Mouse (Mus musculus) small intestine, adult 2 months (tissue): ENCODE results near the gene Gnptg. TPM values are rescaled to one million over a fixed set of nuclear protein-coding genes. Genes with fewer than 3 reads are reported as not detected.
A peak's percentile ranks its signal among the peaks of the same experiment; 100 is the strongest.

Experiments used
- H3K27ac ChIP-seq: fragments of 200-500 bp; 2 replicates; pipeline ENCODE4 v1.5.1; 2012; ENCODE audit warnings: low read depth, low read length, control low read depth, inconsistent platforms; ENCODE audit not compliant: insufficient read depth
- H3K27me3 ChIP-seq: fragments of 200-500 bp; 2 replicates; pipeline ENCODE4 v1.6.1; 2012; ENCODE audit warnings: mild to moderate bottlenecking, moderate library complexity, low read length, inconsistent platforms; ENCODE audit not compliant: control insufficient read depth, insufficient read depth
- H3K36me3 ChIP-seq: fragments of 200-500 bp; 2 replicates; pipeline ENCODE4 v1.6.1; 2012; ENCODE audit warnings: mild to moderate bottlenecking, low read length, control low read depth, inconsistent platforms; ENCODE audit not compliant: control insufficient read depth, insufficient read depth
- H3K4me1 ChIP-seq: fragments of 200-500 bp; 2 replicates; pipeline ENCODE4 v1.6.1; 2012; ENCODE audit warnings: low read length, inconsistent platforms, mixed read lengths; ENCODE audit not compliant: control insufficient read depth, insufficient read depth, insufficient read length
- H3K4me3 ChIP-seq: fragments of 200-500 bp; 2 replicates; pipeline ENCODE4 v1.5.1; 2012; ENCODE audit warnings: low read depth, mild to moderate bottlenecking, control low read depth, inconsistent platforms, low read length, moderate library complexity
- CTCF ChIP-seq: fragments of 200-500 bp; IDR thresholded peaks from 2 replicates; pipeline ENCODE4 v1.5.1; 2012; ENCODE audit warnings: low read depth, mild to moderate bottlenecking, control low read depth, inconsistent platforms, low read length, moderate library complexity, mixed read lengths; ENCODE audit not compliant: insufficient replicate concordance, insufficient read length; ENCODE audit errors: extremely low read depth
- POLR2A ChIP-seq: fragments of 200-500 bp; IDR thresholded peaks from 2 replicates; pipeline ENCODE4 v1.6.1; 2012; ENCODE audit warnings: low read depth, mild to moderate bottlenecking, control low read depth, inconsistent platforms, low read length, moderate library complexity
- WGBS: fragments of 180-500 bp; shearing (Covaris S2); methylation state at CpG from one replicate; pipeline ENCODE4 v1.1.7; 2018; 5-methylcytosine and 5-hydroxymethylcytosine counted together
- polyA plus RNA-seq: library from polyadenylated mRNA; depleted of rRNA; stranded (reverse); fragments of >200 nt; gene quantifications from 2 replicates; pipeline ENCODE4 v1.2.3, GENCODE M21; 2012

Gene Gnptg
- polyA plus RNA-seq, 1 experiment = 29.3 TPM

GRCm38 (mm10) chr17:25218967-25219366, 21.0 kb downstream of the Gnptg start:
- Histone ChIP-seq H3K36me3 (peaks cover 14% of the 10 kb centered on the region), H3K4me1 (no peaks in the 10 kb centered on the region; the same call in 1 of the 2 replicates), H3K27me3 (no peaks in the 10 kb centered on the region), H3K4me3 (no peak overlapping the region), H3K27ac (no peak overlapping the region)
- TF ChIP-seq POLR2A (no peak), CTCF (no peak)
- 90% methylated on average over 9 of the region's 9 CpGs for WGBS

- Histone ChIP-seq H3K36me3 (peaks cover 20% of the 10 kb centered on the region), H3K27ac (no peak overlapping the region), H3K4me3 (no peak overlapping the region), H3K4me1 (no peaks in the 10 kb centered on the region), H3K27me3 (no peaks in the 10 kb centered on the region)
- TF ChIP-seq CTCF = no peak
- TF ChIP-seq POLR2A = no peak
- WGBS = 90% methylated on average over 3 of the region's 3 CpGs
These were observed 24.5 kb downstream of the Gnptg start for GRCm38 (mm10) chr17:25215431-25215830.

- WGBS = 75% methylated on average over 4 of the region's 4 CpGs
- no peak overlapping the region for H3K27ac ChIP-seq
These were observed 28.2 kb downstream of the Gnptg start for GRCm38 (mm10) chr17:25211705-25212104.

GRCm38 (mm10) chr17:25210680-25211466, 29.1 kb downstream of the Gnptg start:
- Histone ChIP-seq H3K36me3 (peaks cover 41% of the 10 kb centered on the region), H3K27ac (no peak overlapping the region), H3K4me3 (no peak overlapping the region), H3K27me3 (no peaks in the 10 kb centered on the region), H3K4me1 (no peaks in the 10 kb centered on the region)
- 78% methylated on average over 15 of the region's 15 CpGs for WGBS
- no peak for TF ChIP-seq CTCF
- TF ChIP-seq POLR2A = no peak

More at GRCm38 (mm10) chr17:25211705-25212104, 28.2 kb downstream of the Gnptg start:
- no peaks in the 10 kb centered on the region for H3K4me1 ChIP-seq
- H3K36me3 ChIP-seq = peaks cover 38% of the 10 kb centered on the region
- no peaks in the 10 kb centered on the region for H3K27me3 ChIP-seq
- no peak for TF ChIP-seq CTCF
- no peak for TF ChIP-seq POLR2A
- no peak overlapping the region for H3K4me3 ChIP-seq

GRCm38 (mm10) chr17:25210006-25210405, 29.9 kb downstream of the Gnptg start:
- WGBS = 89% methylated on average over 4 of the region's 4 CpGs
- H3K27me3 ChIP-seq = no peaks in the 10 kb centered on the region
- no peaks in the 10 kb centered on the region for H3K4me1 ChIP-seq
- H3K4me3 ChIP-seq = no peak overlapping the region
- no peak overlapping the region for H3K27ac ChIP-seq
- H3K36me3 ChIP-seq = peaks cover 45% of the 10 kb centered on the region
- TF ChIP-seq POLR2A (no peak), CTCF (no peak)

GRCm38 (mm10) chr17:25202401-25202800, 37.5 kb downstream of the Gnptg start:
- peaks cover 47% of the 10 kb centered on the region for H3K36me3 ChIP-seq
- no peaks in the 10 kb centered on the region for H3K27me3 ChIP-seq
- TF ChIP-seq CTCF (no peak), POLR2A (no peak)
- no peaks in the 10 kb centered on the region for H3K4me1 ChIP-seq
- WGBS = 84% methylated on average over 4 of the region's 4 CpGs
- no peak overlapping the region for H3K27ac ChIP-seq
- no peak overlapping the region for H3K4me3 ChIP-seq

GRCm38 (mm10) chr17:25189091-25189490, 50.8 kb downstream of the Gnptg start:
- no peak for TF ChIP-seq CTCF
- TF ChIP-seq POLR2A = no peak
- 3% methylated on average over 16 of the region's 16 CpGs for WGBS
- H3K27ac ChIP-seq = no peak overlapping the region

More at GRCm38 (mm10) chr17:25189091-25189490, 50.8 kb downstream of the Gnptg start:
- Histone ChIP-seq H3K4me1 (peaks cover 7% of the 10 kb centered on the region), H3K27me3 (no peaks in the 10 kb centered on the region), H3K36me3 (peaks cover 5% of the 10 kb centered on the region; the same call in 1 of the 2 replicates), H3K4me3 (peak overlapping the region; percentile 90)
